Mouse (Mus musculus): ENCODE measurements at regions not wholly inside any gene's neighbourhood (a gene's known extent, or its start where the extent isn't known, plus 50 kb on each side); places are given as distances from the start of the nearest gene placed in this dataset.

- H3K4me3 ChIP-seq (ENCODE audit: low read depth, low read length), result no peak overlapping the region
- ATAC-seq, result no peak
- H3K4me1 ChIP-seq (ENCODE audit: control insufficient read depth, insufficient read depth, low read length), result no peaks in the 10 kb centered on the region
- no peak overlapping the region for H3K9ac ChIP-seq (ENCODE audit: low read depth, low read length)
- no peak overlapping the region for H3K4me2 ChIP-seq (ENCODE audit: low read length)
- H3K36me3 ChIP-seq (ENCODE audit: control insufficient read depth, insufficient read depth, low read length), result no peaks in the 10 kb centered on the region
- no peaks in the 10 kb centered on the region for H3K9me3 ChIP-seq (replicated peaks; ENCODE audit: control insufficient read depth, low read length, poor library complexity, severe bottlenecking)
- H3K27ac ChIP-seq (ENCODE audit: low read length), result no peak overlapping the region
- H3K27me3 ChIP-seq (ENCODE audit: control insufficient read depth, insufficient read depth, low read depth, low read length), result no peaks in the 10 kb centered on the region
- 82% methylated on average over 3 of the region's 3 CpGs for WGBS
Measured at GRCm38 (mm10) chr8:7234006-7234405, 1427.0 kb downstream of the Efnb2 start.

GRCm38 (mm10) chr8:7219300-7219699 is 1441.7 kb downstream of the Efnb2 start:
- Histone ChIP-seq H3K27ac (ENCODE audit: low read length) (no peak overlapping the region), H3K27me3 (ENCODE audit: control insufficient read depth, insufficient read depth, low read depth, low read length) (no peaks in the 10 kb centered on the region), H3K4me3 (ENCODE audit: low read depth, low read length) (no peak overlapping the region), H3K4me2 (ENCODE audit: low read length) (no peak overlapping the region), H3K4me1 (ENCODE audit: control insufficient read depth, insufficient read depth, low read length) (no peaks in the 10 kb centered on the region), H3K36me3 (ENCODE audit: control insufficient read depth, insufficient read depth, low read length) (no peaks in the 10 kb centered on the region), H3K9me3 (replicated peaks; ENCODE audit: control insufficient read depth, low read length, poor library complexity, severe bottlenecking) (no peaks in the 10 kb centered on the region), H3K9ac (ENCODE audit: low read depth, low read length) (no peak overlapping the region)
- ATAC-seq, result no peak
- WGBS, result 82% methylated on average over 3 of the region's 3 CpGs

- Histone ChIP-seq H3K27me3 (ENCODE audit: control insufficient read depth, insufficient read depth, low read depth, low read length) (no peaks in the 10 kb centered on the region), H3K4me3 (ENCODE audit: low read depth, low read length) (no peak overlapping the region), H3K9ac (ENCODE audit: low read depth, low read length) (no peak overlapping the region), H3K27ac (ENCODE audit: low read length) (no peak overlapping the region), H3K4me2 (ENCODE audit: low read length) (no peak overlapping the region), H3K4me1 (ENCODE audit: control insufficient read depth, insufficient read depth, low read length) (no peaks in the 10 kb centered on the region), H3K9me3 (replicated peaks; ENCODE audit: control insufficient read depth, low read length, poor library complexity, severe bottlenecking) (no peaks in the 10 kb centered on the region), H3K36me3 (ENCODE audit: control insufficient read depth, insufficient read depth, low read length) (no peaks in the 10 kb centered on the region)
- WGBS, result 54% methylated on average over 3 of the region's 3 CpGs
- ATAC-seq, result no peak
Measured at GRCm38 (mm10) chr8:7207178-7207577, 1453.9 kb downstream of the Efnb2 start.

DNA sequence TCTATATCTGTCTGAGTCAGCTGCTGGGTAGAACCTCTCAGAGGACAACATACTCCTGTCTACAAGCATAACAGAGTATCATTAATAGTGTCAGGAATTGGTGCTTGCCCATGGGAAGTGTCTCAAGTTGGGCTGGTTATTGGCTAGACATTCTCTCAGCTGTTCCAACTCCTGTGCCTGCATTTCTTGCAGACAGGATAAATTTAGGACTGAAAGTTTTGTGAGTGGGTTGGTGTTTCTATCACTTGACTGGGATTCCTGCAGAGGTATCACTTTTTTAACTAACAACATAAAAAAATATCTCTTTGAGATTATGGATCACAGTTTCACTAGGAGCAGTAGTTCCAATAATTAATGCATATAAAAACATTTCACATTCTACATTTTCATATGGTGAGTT is 1454.4 kb downstream of the Efnb2 start:
- Histone ChIP-seq H3K36me3 (ENCODE audit: control insufficient read depth, insufficient read depth, low read length) (no peaks in the 10 kb centered on the region), H3K4me3 (ENCODE audit: low read depth, low read length) (no peak overlapping the region), H3K4me1 (ENCODE audit: control insufficient read depth, insufficient read depth, low read length) (no peaks in the 10 kb centered on the region), H3K4me2 (ENCODE audit: low read length) (no peak overlapping the region), H3K9ac (ENCODE audit: low read depth, low read length) (no peak overlapping the region), H3K27me3 (ENCODE audit: control insufficient read depth, insufficient read depth, low read depth, low read length) (no peaks in the 10 kb centered on the region), H3K9me3 (replicated peaks; ENCODE audit: control insufficient read depth, low read length, poor library complexity, severe bottlenecking) (no peaks in the 10 kb centered on the region), H3K27ac (ENCODE audit: low read length) (no peak overlapping the region)
- no peak for ATAC-seq

- no peaks in the 10 kb centered on the region for H3K27me3 ChIP-seq (ENCODE audit: control insufficient read depth, insufficient read depth, low read depth, low read length)
- 66% methylated on average over 4 of the region's 4 CpGs for WGBS
- no peak for ATAC-seq
- H3K9ac ChIP-seq (ENCODE audit: low read depth, low read length), result no peak overlapping the region
- no peaks in the 10 kb centered on the region for H3K9me3 ChIP-seq (replicated peaks; ENCODE audit: control insufficient read depth, low read length, poor library complexity, severe bottlenecking)
- no peak overlapping the region for H3K4me2 ChIP-seq (ENCODE audit: low read length)
- no peaks in the 10 kb centered on the region for H3K36me3 ChIP-seq (ENCODE audit: control insufficient read depth, insufficient read depth, low read length)
- no peak overlapping the region for H3K4me3 ChIP-seq (ENCODE audit: low read depth, low read length)
- H3K4me1 ChIP-seq (ENCODE audit: control insufficient read depth, insufficient read depth, low read length), result no peaks in the 10 kb centered on the region
- no peak overlapping the region for H3K27ac ChIP-seq (ENCODE audit: low read length)
Measured at GRCm38 (mm10) chr8:7205086-7205485, 1456.0 kb downstream of the Efnb2 start.

DNA sequence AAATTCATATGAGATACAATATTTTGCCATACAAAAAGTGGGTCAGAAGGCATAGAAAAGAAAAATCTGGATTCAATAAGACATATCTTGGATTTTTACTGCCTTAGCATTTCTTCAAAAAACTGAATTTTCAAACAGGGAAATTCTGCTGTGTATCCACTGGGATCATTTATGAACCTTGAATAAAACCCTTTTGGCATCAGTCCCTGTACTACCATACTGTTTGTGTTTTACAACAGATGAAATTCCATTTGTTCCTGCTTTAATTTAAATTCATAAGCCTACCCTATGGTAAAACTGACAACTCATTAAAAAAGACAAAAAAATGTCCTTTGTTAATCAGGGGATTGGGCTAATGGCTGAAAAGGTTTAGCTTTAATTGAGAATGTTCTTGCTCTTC is 1470.3 kb downstream of the Efnb2 start:
- H3K4me1 ChIP-seq (ENCODE audit: control insufficient read depth, insufficient read depth, low read length), result no peaks in the 10 kb centered on the region
- H3K27ac ChIP-seq (ENCODE audit: low read length), result no peak overlapping the region
- ATAC-seq, result no peak
- no peak overlapping the region for H3K4me2 ChIP-seq (ENCODE audit: low read length)
- no peaks in the 10 kb centered on the region for H3K27me3 ChIP-seq (ENCODE audit: control insufficient read depth, insufficient read depth, low read depth, low read length)
- H3K9ac ChIP-seq (ENCODE audit: low read depth, low read length), result no peak overlapping the region
- H3K9me3 ChIP-seq (replicated peaks; ENCODE audit: control insufficient read depth, low read length, poor library complexity, severe bottlenecking), result no peaks in the 10 kb centered on the region
- H3K4me3 ChIP-seq (ENCODE audit: low read depth, low read length), result no peak overlapping the region
- no peaks in the 10 kb centered on the region for H3K36me3 ChIP-seq (ENCODE audit: control insufficient read depth, insufficient read depth, low read length)

GRCm38 (mm10) chr8:7163361-7163760 is 1497.7 kb downstream of the Efnb2 start:
- ATAC-seq, result no peak
- Histone ChIP-seq H3K4me2 (ENCODE audit: low read length) (no peak overlapping the region), H3K4me3 (ENCODE audit: low read depth, low read length) (no peak overlapping the region), H3K27me3 (ENCODE audit: control insufficient read depth, insufficient read depth, low read depth, low read length) (no peaks in the 10 kb centered on the region), H3K4me1 (ENCODE audit: control insufficient read depth, insufficient read depth, low read length) (no peaks in the 10 kb centered on the region), H3K27ac (ENCODE audit: low read length) (no peak overlapping the region), H3K36me3 (ENCODE audit: control insufficient read depth, insufficient read depth, low read length) (no peaks in the 10 kb centered on the region), H3K9me3 (replicated peaks; ENCODE audit: control insufficient read depth, low read length, poor library complexity, severe bottlenecking) (no peaks in the 10 kb centered on the region), H3K9ac (ENCODE audit: low read depth, low read length) (no peak overlapping the region)
- WGBS, result 96% methylated on average over 5 of the region's 5 CpGs

GRCm38 (mm10) chr8:7131746-7132145 is 1529.3 kb downstream of the Efnb2 start:
- Histone ChIP-seq H3K4me1 (ENCODE audit: control insufficient read depth, insufficient read depth, low read length) (no peaks in the 10 kb centered on the region; the same call in 1 of the 2 replicates), H3K9ac (ENCODE audit: low read depth, low read length) (no peak overlapping the region), H3K27ac (ENCODE audit: low read length) (no peak overlapping the region), H3K36me3 (ENCODE audit: control insufficient read depth, insufficient read depth, low read length) (no peaks in the 10 kb centered on the region), H3K9me3 (replicated peaks; ENCODE audit: control insufficient read depth, low read length, poor library complexity, severe bottlenecking) (no peaks in the 10 kb centered on the region), H3K4me2 (ENCODE audit: low read length) (no peak overlapping the region), H3K4me3 (ENCODE audit: low read depth, low read length) (no peak overlapping the region), H3K27me3 (ENCODE audit: control insufficient read depth, insufficient read depth, low read depth, low read length) (no peaks in the 10 kb centered on the region)
- ATAC-seq, result no peak
- 29% methylated on average over 4 of the region's 4 CpGs for WGBS

GRCm38 (mm10) chr8:7108849-7109248 is 1552.2 kb downstream of the Efnb2 start:
- no peaks in the 10 kb centered on the region for H3K9me3 ChIP-seq (replicated peaks; ENCODE audit: control insufficient read depth, low read length, poor library complexity, severe bottlenecking)
- H3K36me3 ChIP-seq (ENCODE audit: control insufficient read depth, insufficient read depth, low read length), result no peaks in the 10 kb centered on the region
- no peak overlapping the region for H3K4me3 ChIP-seq (ENCODE audit: low read depth, low read length)
- no peak overlapping the region for H3K27ac ChIP-seq (ENCODE audit: low read length)
- H3K27me3 ChIP-seq (ENCODE audit: control insufficient read depth, insufficient read depth, low read depth, low read length), result no peaks in the 10 kb centered on the region
- no peak for ATAC-seq
- H3K9ac ChIP-seq (ENCODE audit: low read depth, low read length), result no peak overlapping the region
- H3K4me1 ChIP-seq (ENCODE audit: control insufficient read depth, insufficient read depth, low read length), result no peaks in the 10 kb centered on the region
- no peak overlapping the region for H3K4me2 ChIP-seq (ENCODE audit: low read length)

GRCm38 (mm10) chr8:7097577-7097976 is 1563.5 kb downstream of the Efnb2 start:
- Histone ChIP-seq H3K36me3 (ENCODE audit: control insufficient read depth, insufficient read depth, low read length) (no peaks in the 10 kb centered on the region), H3K4me1 (ENCODE audit: control insufficient read depth, insufficient read depth, low read length) (no peaks in the 10 kb centered on the region), H3K27me3 (ENCODE audit: control insufficient read depth, insufficient read depth, low read depth, low read length) (no peaks in the 10 kb centered on the region), H3K4me3 (ENCODE audit: low read depth, low read length) (no peak overlapping the region), H3K4me2 (ENCODE audit: low read length) (no peak overlapping the region), H3K9me3 (replicated peaks; ENCODE audit: control insufficient read depth, low read length, poor library complexity, severe bottlenecking) (no peaks in the 10 kb centered on the region), H3K9ac (ENCODE audit: low read depth, low read length) (no peak overlapping the region), H3K27ac (ENCODE audit: low read length) (no peak overlapping the region)
- WGBS, result 37% methylated on average over 2 of the region's 2 CpGs
- ATAC-seq, result 0 out of 2 replicates have a peak, but pooled peaks have one; percentile 54
